Mouse (Mus musculus): ENCODE data around the gene Mrpl52.

Gene Mrpl52

GRCm38 (mm10) chr14:54432837-54433830, 6.4 kb downstream of the Mrpl52 start:
- DNase-seq (ENCODE audit: low spot score in 2 of 2) = peak in 1 of 2 experiments; percentile 48

- DNase-seq (ENCODE audit: low spot score in 2 of 2) = no peak
Observed at GRCm38 (mm10) chr14:54433941-54434531, 7.3 kb downstream of the Mrpl52 start.

- DNase-seq (ENCODE audit: low spot score in 2 of 2) = no peak
Observed at GRCm38 (mm10) chr14:54435194-54435918, 8.6 kb downstream of the Mrpl52 start.

- DNase-seq (ENCODE audit: low spot score in 2 of 2) = no peak
Observed at GRCm38 (mm10) chr14:54439155-54439554, 12.4 kb downstream of the Mrpl52 start.

GRCm38 (mm10) chr14:54439610-54440009, 12.9 kb downstream of the Mrpl52 start:
- DNase-seq (ENCODE audit: low spot score in 2 of 2) = no peak

- DNase-seq (ENCODE audit: low spot score in 2 of 2) = no peak
Observed at GRCm38 (mm10) chr14:54440538-54440937, 13.8 kb downstream of the Mrpl52 start.

- DNase-seq (ENCODE audit: low spot score in 2 of 2) = no peak
Observed at GRCm38 (mm10) chr14:54441365-54441764, 14.7 kb downstream of the Mrpl52 start.

- no peak for DNase-seq (ENCODE audit: low spot score in 2 of 2)
Observed at GRCm38 (mm10) chr14:54442548-54442947, 15.8 kb downstream of the Mrpl52 start.

- no peak for DNase-seq (ENCODE audit: low spot score in 2 of 2)
Observed at GRCm38 (mm10) chr14:54443196-54443595, 16.5 kb downstream of the Mrpl52 start.

GRCm38 (mm10) chr14:54443712-54444618, 17.3 kb downstream of the Mrpl52 start:
- no peak for DNase-seq (ENCODE audit: low spot score in 2 of 2)

GRCm38 (mm10) chr14:54445476-54445875, 18.8 kb downstream of the Mrpl52 start:
- DNase-seq (ENCODE audit: low spot score in 2 of 2) = no peak

GRCm38 (mm10) chr14:54453566-54453965, 26.9 kb downstream of the Mrpl52 start:
- no peak for DNase-seq (ENCODE audit: low spot score in 2 of 2)

- DNase-seq (ENCODE audit: low spot score in 2 of 2) = no peak
Observed at GRCm38 (mm10) chr14:54454669-54455528, 28.2 kb downstream of the Mrpl52 start.

GRCm38 (mm10) chr14:54457907-54458569, 31.3 kb downstream of the Mrpl52 start:
- DNase-seq (ENCODE audit: low spot score in 2 of 2) = no peak

GRCm38 (mm10) chr14:54462146-54462545, 35.4 kb downstream of the Mrpl52 start:
- DNase-seq (ENCODE audit: low spot score in 2 of 2) = no peak

GRCm38 (mm10) chr14:54463108-54463958, 36.6 kb downstream of the Mrpl52 start:
- DNase-seq (ENCODE audit: low spot score in 2 of 2) = no peak

GRCm38 (mm10) chr14:54463959-54464292, 37.2 kb downstream of the Mrpl52 start, which contains the start of gene Lrp10:
TSS of gene Lrp10 (plus strand) at chr14:54464137.
- peak; percentile 71 to 86 for DNase-seq (ENCODE audit: low spot score in 2 of 2)

GRCm38 (mm10) chr14:54464293-54465005, 37.7 kb downstream of the Mrpl52 start:
- no peak for DNase-seq (ENCODE audit: low spot score in 2 of 2)
